ENCODE assay signal across 8 mouse cellular contexts in the genomic region with DNA sequence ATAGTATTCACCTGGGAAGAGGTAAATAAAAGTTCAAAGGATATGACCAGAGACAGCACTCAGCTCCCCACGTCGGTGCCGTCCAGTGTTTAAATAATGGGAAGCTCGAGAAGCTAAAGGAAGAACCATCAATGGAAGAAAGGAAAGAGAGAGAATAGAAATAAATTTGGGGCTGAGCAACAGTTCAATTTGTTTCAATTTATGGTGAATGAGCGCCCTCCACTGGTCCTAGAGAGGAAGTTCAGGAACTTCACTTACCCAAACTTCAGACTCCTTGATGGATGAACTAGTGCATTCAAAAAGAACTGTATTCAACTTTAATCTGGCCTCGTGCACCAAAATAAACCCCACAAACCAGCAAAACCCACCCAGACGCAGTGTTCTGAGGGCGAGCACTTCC.
DNase-seq lines count a peak whose midpoint lies in the region; ATAC-seq lines count a peak whose summit lies in the region.

No protein-coding gene starts in this region.

- H3K9ac ChIP-seq in forebrain, embryonic 11.5 days (ENCODE audit: low read length) = no peak overlapping the region
- no peak overlapping the region for H3K9ac ChIP-seq in liver, embryonic 12.5 days

- no peak overlapping the region for H3K4me2 ChIP-seq in forebrain, embryonic 11.5 days (ENCODE audit: low read depth, low read length, severe bottlenecking)
- no peak overlapping the region for H3K4me2 ChIP-seq in liver, embryonic 12.5 days

- DNase-seq in forebrain, embryonic 11.5 days (ENCODE audit: low spot score) = no peak
- DNase-seq in forebrain, embryonic 10.5 days (ENCODE audit: extremely low spot score, low spot score) = no peak
- DNase-seq in liver = peak; percentile 13
- peak; percentile 26 to 54 for DNase-seq in layer of hippocampus, postnatal 14 days (ENCODE audit: low spot score in 2 of 2)
- DNase-seq in spleen, adult 18-20 months = no peak
- no peak for DNase-seq in thymus, postnatal 14 days

- no peaks in the 10 kb centered on the region for H3K27me3 ChIP-seq in forebrain, embryonic 11.5 days (ENCODE audit: control insufficient read depth, insufficient read depth, low read length)
- no peaks in the 10 kb centered on the region for H3K27me3 ChIP-seq in forebrain, embryonic 10.5 days (ENCODE audit: poor library complexity, severe bottlenecking)
- no peaks in the 10 kb centered on the region for H3K27me3 ChIP-seq in liver, embryonic 12.5 days (replicated peaks)

- no peak overlapping the region for H3K4me3 ChIP-seq in forebrain, embryonic 11.5 days (ENCODE audit: low read depth, low read length)
- H3K4me3 ChIP-seq in forebrain, embryonic 10.5 days = no peak overlapping the region
- no peak overlapping the region for H3K4me3 ChIP-seq in liver, embryonic 12.5 days

- peaks cover 9% of the 10 kb centered on the region; the same call in 1 of the 2 replicates for H3K9me3 ChIP-seq in forebrain, embryonic 11.5 days (ENCODE audit: control insufficient read depth, low read length)
- H3K9me3 ChIP-seq in forebrain, embryonic 10.5 days = peaks cover 14% of the 10 kb centered on the region
- H3K9me3 ChIP-seq in liver, embryonic 12.5 days (replicated peaks) = peaks cover 9% of the 10 kb centered on the region

- 0 out of 2 replicates have a peak, but pooled peaks have one; percentile 42 for ATAC-seq in forebrain, embryonic 11.5 days (replicated peaks; ENCODE audit: low FRiP score)
- ATAC-seq in liver, embryonic 12.5 days = no peak
- peak; percentile 76 for ATAC-seq in common myeloid progenitor, adult 5-6 weeks (replicated peaks; ENCODE audit: low read depth, poor library complexity, severe bottlenecking)

- H3K27ac ChIP-seq in forebrain, embryonic 11.5 days (ENCODE audit: low read depth, low read length) = no peak overlapping the region
- no peak overlapping the region for H3K27ac ChIP-seq in forebrain, embryonic 10.5 days
- no peak overlapping the region for H3K27ac ChIP-seq in liver, embryonic 12.5 days

- H3K4me1 ChIP-seq in forebrain, embryonic 11.5 days (replicated peaks; ENCODE audit: control insufficient read depth, insufficient read depth, low read length) = no peaks in the 10 kb centered on the region
- 0 out of 2 replicates have a peak, but pooled peaks cover 5% of the 10 kb centered on the region for H3K4me1 ChIP-seq in forebrain, embryonic 10.5 days
- no peaks in the 10 kb centered on the region for H3K4me1 ChIP-seq in liver, embryonic 12.5 days

- H3K36me3 ChIP-seq in forebrain, embryonic 11.5 days (ENCODE audit: control insufficient read depth, insufficient read depth, low read length) = no peaks in the 10 kb centered on the region
- H3K36me3 ChIP-seq in forebrain, embryonic 10.5 days (replicated peaks) = no peaks in the 10 kb centered on the region
- no peaks in the 10 kb centered on the region for H3K36me3 ChIP-seq in liver, embryonic 12.5 days

- 19% methylated on average over 8 of the region's 8 CpGs for WGBS in forebrain, embryonic 11.5 days
- WGBS in forebrain, embryonic 10.5 days = 17% methylated on average over 8 of the region's 8 CpGs
- 14% methylated on average over 8 of the region's 8 CpGs for WGBS in liver, embryonic 12.5 days (ENCODE audit: insufficient replicate concordance)

Comparison
In these comparisons a context has a peak if more than half of its experiments do, and no peak if none do; other contexts are left out.
1. DNase-seq: peak in liver (single experiment) and layer of hippocampus, postnatal 14 days (2 of 2); none in forebrain, embryonic 11.5 days (single experiment), forebrain, embryonic 10.5 days (single experiment), spleen, adult 18-20 months (0 of 2) and thymus, postnatal 14 days (single experiment).